Mouse (Mus musculus) liver, embryonic 16.5 days (tissue): Measurements from ENCODE around the gene Mymk. TPM values are rescaled to one million over a fixed set of nuclear protein-coding genes. Genes with fewer than 3 reads are reported as not detected.
A peak's percentile ranks its signal among the peaks of the same experiment; 100 is the strongest.

Experiments used
- ATAC-seq: fragments of 200-750 bp; cut with Nextera tagmentation; 2 replicates; pipeline ENCODE4 v1.8.0; 2017; ENCODE audit warnings: low read depth, mild to moderate bottlenecking, moderate number of reproducible peaks, moderate library complexity
- H3K27ac ChIP-seq: fragments of 300-500 bp; sonication (generic); 2 replicates; pipeline ENCODE4 v1.5.1; 2014; ENCODE audit warnings: mild to moderate bottlenecking, low read length
- H3K27me3 ChIP-seq: fragments of 300-500 bp; sonication (generic); 2 replicates; pipeline ENCODE4 v1.6.1; 2014; ENCODE audit warnings: low read depth, low read length, mixed read lengths; ENCODE audit not compliant: control insufficient read depth, insufficient read depth
- H3K36me3 ChIP-seq: fragments of 300-500 bp; sonication (generic); 2 replicates; pipeline ENCODE4 v1.6.1; 2014; ENCODE audit warnings: mild to moderate bottlenecking; ENCODE audit not compliant: control insufficient read depth, insufficient read depth
- H3K4me1 ChIP-seq: fragments of 300-500 bp; sonication (generic); 2 replicates; pipeline ENCODE4 v1.6.1; 2014; ENCODE audit warnings: low read depth, low read length, mixed read lengths; ENCODE audit not compliant: control insufficient read depth
- H3K4me2 ChIP-seq: fragments of 300-500 bp; sonication (generic); 2 replicates; pipeline ENCODE4 v1.6.1; 2014; ENCODE audit warnings: low read depth, low read length, mixed read lengths
- H3K4me3 ChIP-seq: fragments of 300-500 bp; sonication (generic); 2 replicates; pipeline ENCODE4 v1.5.1; 2014; ENCODE audit warnings: low read depth, mild to moderate bottlenecking, low read length
- H3K9ac ChIP-seq: fragments of 300-500 bp; sonication (generic); 2 replicates; pipeline ENCODE4 v1.6.1; 2014; ENCODE audit warnings: low read depth, low read length
- H3K9me3 ChIP-seq: fragments of 300-500 bp; sonication (generic); replicated peaks from 2 replicates; pipeline ENCODE4 v1.6.1; 2016; ENCODE audit warnings: low read length; ENCODE audit not compliant: control insufficient read depth
- WGBS: fragments of 180-500 bp; shearing (Covaris S2); extraction: QIAGEN DNeasy Blood & Tissue Kit; methylation state at CpG from one replicate; pipeline ENCODE4 v1.1.7; 2014; ENCODE audit not compliant: insufficient replicate concordance; 5-methylcytosine and 5-hydroxymethylcytosine counted together
- polyA plus RNA-seq: library from polyadenylated mRNA; unstranded; fragments of >200 nt; fragmentation: Nextera tagmentation; extraction: Ambion mirVana; gene quantifications from 2 replicates; pipeline ENCODE4 v1.2.1, GENCODE M21; 2015

The Mymk gene
- polyA plus RNA-seq, 1 experiment from 2014 or later: 2.8 TPM

DNA sequence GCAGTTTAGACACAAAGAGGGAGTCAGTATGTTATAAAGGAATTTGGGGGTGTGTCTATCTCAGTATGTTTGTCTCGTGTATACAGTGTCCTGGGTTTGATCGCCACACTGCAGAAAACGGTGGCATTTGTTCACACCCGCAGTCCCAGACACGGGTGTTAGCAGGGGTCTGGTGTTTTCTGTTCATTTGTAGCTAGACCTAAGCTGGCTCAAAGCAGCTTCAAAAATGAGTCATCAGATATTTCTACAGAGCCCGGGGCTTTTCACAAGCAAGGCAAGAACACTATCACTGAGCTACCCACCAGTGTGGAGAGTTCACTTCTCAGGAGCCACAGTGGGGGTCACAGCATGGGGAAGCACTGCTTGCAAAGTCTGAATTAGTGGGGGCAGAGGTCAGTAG lies 22.6 kb downstream of the Mymk start:
- no peak overlapping the region for H3K9ac ChIP-seq
- no peaks in the 10 kb centered on the region for H3K9me3 ChIP-seq
- 0 out of 2 replicates have a peak, but pooled peaks have one; percentile 19 for ATAC-seq
- H3K36me3 ChIP-seq: no peaks in the 10 kb centered on the region
- H3K4me3 ChIP-seq: no peak overlapping the region
- no peaks in the 10 kb centered on the region for H3K27me3 ChIP-seq
- no peak overlapping the region for H3K27ac ChIP-seq
- no peak overlapping the region for H3K4me2 ChIP-seq
- H3K4me1 ChIP-seq: no peaks in the 10 kb centered on the region; the same call in 1 of the 2 replicates
- WGBS: 56% methylated on average over 6 of the region's 6 CpGs

DNA sequence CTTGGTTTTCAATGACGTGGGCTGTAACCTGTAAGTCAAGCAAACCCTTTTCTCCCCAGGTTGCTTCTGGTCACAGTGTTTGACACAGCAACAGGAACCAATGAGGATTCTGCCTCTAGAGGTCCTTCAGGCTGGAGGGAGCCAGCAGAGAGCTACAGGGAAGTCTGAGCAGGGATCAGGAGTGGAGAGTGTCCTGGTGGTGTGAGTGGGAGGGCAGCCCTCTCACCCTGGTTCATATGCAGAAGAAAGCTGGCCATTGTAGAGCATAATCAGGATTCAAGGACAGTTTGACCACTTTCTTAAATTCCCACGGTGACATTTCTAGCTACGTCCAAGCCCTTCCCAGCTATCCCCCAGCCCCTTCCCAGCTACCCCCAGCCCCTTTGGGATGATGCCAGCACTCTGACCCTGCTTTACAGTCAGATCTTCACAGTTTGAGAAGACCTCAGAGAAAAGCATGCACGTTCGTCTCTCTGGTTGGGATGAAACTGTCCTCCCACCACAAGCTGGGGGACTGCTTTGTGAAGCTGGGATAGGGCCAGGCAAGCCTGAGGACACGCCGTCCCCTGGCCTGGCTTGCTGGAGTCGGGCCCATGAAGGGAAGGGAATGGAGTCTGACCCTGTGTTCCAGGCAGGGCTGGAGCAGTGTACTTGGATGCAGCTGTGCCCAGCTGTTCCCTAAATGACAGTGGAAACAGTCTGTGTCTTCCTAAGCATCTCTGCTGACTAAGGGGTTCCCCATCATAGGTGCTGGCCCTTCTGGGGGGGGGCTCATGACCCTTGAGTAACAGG lies 25.8 kb downstream of the Mymk start:
- WGBS: 41% methylated on average over 8 of the region's 8 CpGs
- ATAC-seq: no peak
- H3K27ac ChIP-seq: no peak overlapping the region

DNA sequence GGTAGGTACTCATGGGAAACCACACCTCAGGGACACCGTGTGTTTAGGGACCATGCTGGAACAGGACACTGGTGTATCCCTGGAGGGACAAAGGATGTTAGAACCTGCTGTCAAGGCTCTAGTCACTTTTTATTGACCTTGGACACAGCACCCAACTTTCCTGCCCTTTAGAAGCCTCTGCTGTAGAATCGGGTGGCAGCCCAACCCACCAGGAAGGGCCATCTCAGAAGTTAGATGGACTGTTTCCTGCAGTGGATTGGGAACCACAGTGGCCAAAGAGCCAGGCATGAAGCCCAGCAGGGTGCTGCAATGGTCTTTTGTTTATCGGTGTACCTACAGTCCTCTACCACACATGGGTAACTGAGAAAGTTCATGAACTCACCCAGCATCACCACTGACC lies 27.3 kb downstream of the Mymk start:
- no peak for ATAC-seq
- Histone ChIP-seq H3K27me3 (no peaks in the 10 kb centered on the region), H3K9ac (no peak overlapping the region), H3K9me3 (no peaks in the 10 kb centered on the region), H3K36me3 (no peaks in the 10 kb centered on the region), H3K4me3 (no peak overlapping the region), H3K27ac (no peak overlapping the region), H3K4me2 (no peak overlapping the region), H3K4me1 (peaks cover 5% of the 10 kb centered on the region)
- 58% methylated on average over 3 of the region's 3 CpGs for WGBS

More for the DNA sequence above, 25.8 kb downstream of the Mymk start:
- H3K4me1 ChIP-seq: peaks cover 5% of the 10 kb centered on the region
- no peaks in the 10 kb centered on the region for H3K36me3 ChIP-seq
- no peak overlapping the region for H3K9ac ChIP-seq
- H3K4me2 ChIP-seq: no peak overlapping the region
- no peak overlapping the region for H3K4me3 ChIP-seq
- no peaks in the 10 kb centered on the region for H3K27me3 ChIP-seq
- no peaks in the 10 kb centered on the region for H3K9me3 ChIP-seq

DNA sequence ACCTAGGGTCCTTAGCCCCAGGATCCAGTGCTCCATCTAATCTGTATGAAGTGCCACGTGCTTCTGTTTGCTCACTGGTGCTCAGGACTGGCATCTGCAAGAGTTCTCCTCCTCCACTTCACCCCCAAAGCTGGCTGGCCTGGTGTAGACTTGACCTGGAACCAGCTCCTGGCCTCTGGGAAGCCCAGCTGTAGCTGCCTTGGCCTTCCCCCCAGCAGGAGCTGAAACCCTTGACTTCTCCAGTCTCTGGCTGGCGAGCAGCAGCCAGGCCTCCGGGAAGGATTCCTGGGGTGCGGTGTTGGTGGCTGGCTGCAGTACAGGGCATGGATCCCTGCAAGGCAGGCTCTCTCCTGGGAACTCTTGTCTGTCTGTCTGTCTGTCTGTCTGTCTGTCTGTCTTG lies 27.8 kb downstream of the Mymk start:
- Histone ChIP-seq H3K4me2 (no peak overlapping the region), H3K9me3 (no peaks in the 10 kb centered on the region), H3K9ac (no peak overlapping the region), H3K27ac (no peak overlapping the region), H3K4me1 (peaks cover 5% of the 10 kb centered on the region), H3K27me3 (no peaks in the 10 kb centered on the region), H3K36me3 (no peaks in the 10 kb centered on the region), H3K4me3 (no peak overlapping the region)
- WGBS: 54% methylated on average over 4 of the region's 4 CpGs
- ATAC-seq: no peak

DNA sequence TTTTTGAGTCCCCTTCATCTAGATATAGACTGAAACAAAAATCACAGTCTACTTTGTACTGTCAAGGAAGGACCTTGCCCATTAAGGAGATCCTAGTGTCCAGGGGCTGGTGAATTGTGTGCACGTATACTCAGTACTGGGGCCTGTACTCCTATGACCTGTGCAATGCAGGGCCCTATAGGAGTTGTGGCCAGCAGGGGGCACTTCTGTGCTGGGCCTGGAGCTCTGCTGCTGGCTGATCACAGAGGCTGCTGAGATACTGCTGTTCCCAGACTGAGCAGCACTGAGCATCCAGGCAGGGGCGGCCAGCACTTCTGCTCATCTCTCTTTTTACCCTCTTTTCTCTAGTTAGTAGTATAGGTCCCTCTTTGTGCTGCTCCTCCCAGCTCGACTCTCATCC lies 28.5 kb downstream of the Mymk start:
- H3K27ac ChIP-seq: no peak overlapping the region
- ATAC-seq: 0 out of 2 replicates have a peak, but pooled peaks have one; percentile 23

DNA sequence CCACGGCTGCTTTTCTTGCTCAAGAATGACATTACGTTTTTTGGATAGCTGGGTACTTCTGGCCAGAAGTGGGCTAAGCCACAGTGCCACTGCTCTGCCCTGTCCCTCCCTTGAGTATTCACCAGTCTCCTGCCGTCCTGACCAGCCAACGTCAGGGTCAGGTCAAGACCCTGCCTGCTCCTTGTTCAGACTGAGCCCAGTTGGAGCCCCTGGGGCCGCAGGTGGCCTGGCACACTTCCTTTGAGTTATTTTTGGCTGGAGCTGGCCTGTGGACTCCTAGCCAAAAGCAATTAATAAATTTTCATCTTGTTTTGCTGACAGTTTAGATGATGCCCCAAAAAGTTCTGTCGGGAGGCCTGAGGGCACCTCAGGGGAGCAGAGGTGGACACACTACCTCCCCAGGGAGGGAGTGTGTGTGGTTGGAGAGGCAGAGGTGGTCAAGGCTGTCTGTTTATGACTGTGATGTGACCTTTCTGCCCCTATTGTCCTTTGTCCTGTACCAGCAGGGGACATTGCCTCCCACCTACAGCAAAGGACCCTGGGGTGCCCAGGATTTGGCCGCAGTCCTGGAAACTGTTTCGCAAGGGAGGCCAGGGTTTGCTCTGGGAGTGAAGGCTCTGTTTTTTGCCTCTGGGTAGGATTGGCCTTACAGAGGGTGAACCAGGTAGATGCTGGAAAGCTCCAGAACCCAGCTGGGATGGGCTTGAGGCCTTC lies 29.7 kb downstream of the Mymk start:
- no peaks in the 10 kb centered on the region for H3K36me3 ChIP-seq
- ATAC-seq: peak; percentile 87

More for the DNA sequence above, 28.5 kb downstream of the Mymk start:
- 17% methylated on average over 3 of the region's 3 CpGs for WGBS
- H3K4me2 ChIP-seq: no peak overlapping the region
- H3K4me1 ChIP-seq: peaks cover 5% of the 10 kb centered on the region
- H3K9me3 ChIP-seq: no peaks in the 10 kb centered on the region
- H3K36me3 ChIP-seq: no peaks in the 10 kb centered on the region
- H3K27me3 ChIP-seq: no peaks in the 10 kb centered on the region
- no peak overlapping the region for H3K9ac ChIP-seq
- H3K4me3 ChIP-seq: no peak overlapping the region

DNA sequence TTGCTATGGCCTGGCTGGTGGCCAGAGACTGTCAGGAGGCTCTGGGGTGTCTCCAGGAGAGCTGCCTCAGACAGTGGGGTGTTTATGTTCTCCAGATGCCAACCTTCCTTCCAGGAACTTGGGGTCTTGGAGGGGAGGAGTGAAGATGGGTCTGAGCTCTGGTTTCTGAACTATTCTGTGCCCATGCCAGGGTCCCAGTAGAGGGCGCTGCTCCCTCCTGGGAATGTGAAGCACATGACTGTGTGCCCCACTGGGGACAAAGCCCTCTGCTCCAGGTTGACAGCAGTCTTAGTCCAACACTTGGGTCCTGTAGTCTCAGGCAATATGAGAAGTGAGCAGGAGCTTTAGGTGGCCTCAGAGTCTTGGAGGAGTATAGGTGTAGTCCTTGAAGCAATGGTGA lies 32.7 kb downstream of the Mymk start:
- H3K4me1 ChIP-seq: peaks cover 5% of the 10 kb centered on the region
- no peak for ATAC-seq
- no peak overlapping the region for H3K27ac ChIP-seq
- no peaks in the 10 kb centered on the region for H3K36me3 ChIP-seq
- no peaks in the 10 kb centered on the region for H3K27me3 ChIP-seq
- H3K9ac ChIP-seq: no peak overlapping the region
- WGBS: 7% methylated on average over 1 of the region's 1 CpGs
- no peak overlapping the region for H3K4me3 ChIP-seq
- no peak overlapping the region for H3K4me2 ChIP-seq
- no peaks in the 10 kb centered on the region for H3K9me3 ChIP-seq

More for the DNA sequence above, 29.7 kb downstream of the Mymk start:
- Histone ChIP-seq H3K4me1 (peaks cover 5% of the 10 kb centered on the region), H3K27me3 (no peaks in the 10 kb centered on the region), H3K4me3 (no peak overlapping the region), H3K27ac (peak overlapping the region; percentile 79), H3K9me3 (no peaks in the 10 kb centered on the region), H3K9ac (no peak overlapping the region), H3K4me2 (no peak overlapping the region)
- WGBS: 49% methylated on average over 8 of the region's 8 CpGs

DNA sequence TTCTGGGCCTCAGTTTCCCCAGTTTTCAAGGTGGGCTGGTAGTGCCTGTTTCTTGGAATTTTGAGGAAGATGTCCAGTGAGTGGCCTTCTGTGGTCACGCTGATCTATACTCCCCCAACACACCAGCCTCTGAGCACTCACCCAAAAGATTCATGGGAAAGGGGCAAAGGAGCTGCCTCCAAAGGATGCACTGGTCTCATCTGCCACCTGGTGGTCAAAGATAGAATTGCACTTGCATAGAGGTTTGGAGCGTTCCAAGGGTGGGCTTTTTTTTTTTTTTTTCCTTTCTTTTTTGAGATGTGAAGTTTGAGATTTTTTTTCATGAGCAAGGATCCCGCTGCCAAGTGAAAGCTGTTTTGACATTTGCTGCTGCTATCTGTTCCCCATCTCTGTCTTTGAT lies 33.4 kb downstream of the Mymk start:
- no peaks in the 10 kb centered on the region for H3K9me3 ChIP-seq
- no peak overlapping the region for H3K4me2 ChIP-seq
- no peak for ATAC-seq
- WGBS: 0% methylated on average over 3 of the region's 3 CpGs
- no peaks in the 10 kb centered on the region for H3K27me3 ChIP-seq
- no peak overlapping the region for H3K4me3 ChIP-seq
- H3K4me1 ChIP-seq: peaks cover 5% of the 10 kb centered on the region
- H3K36me3 ChIP-seq: no peaks in the 10 kb centered on the region
- H3K9ac ChIP-seq: no peak overlapping the region
- no peak overlapping the region for H3K27ac ChIP-seq

DNA sequence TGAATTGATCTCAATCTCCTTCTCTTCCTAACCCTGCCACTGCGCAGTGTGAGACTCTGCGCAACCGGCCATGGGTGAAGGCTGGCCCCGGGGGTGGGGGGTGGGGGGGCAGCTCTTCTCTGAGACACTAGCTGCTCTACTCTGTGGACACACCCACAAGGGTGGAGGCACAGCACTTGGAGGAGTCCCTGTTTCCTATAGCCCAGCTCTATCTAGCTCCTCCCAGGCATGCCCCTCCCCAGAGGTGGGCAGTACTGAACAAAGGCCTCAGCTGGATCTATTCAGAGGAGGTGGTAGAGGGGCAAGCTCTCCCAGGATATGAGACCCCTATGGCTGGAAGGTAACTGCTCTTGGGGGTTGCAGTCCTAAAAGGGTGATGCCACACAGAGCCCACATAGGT lies 35.0 kb downstream of the Mymk start:
- no peaks in the 10 kb centered on the region for H3K27me3 ChIP-seq
- ATAC-seq: peak; percentile 16; the same call in 1 of the 2 replicates
- WGBS: 52% methylated on average over 4 of the region's 4 CpGs
- no peaks in the 10 kb centered on the region; the same call in 1 of the 2 replicates for H3K4me1 ChIP-seq
- no peaks in the 10 kb centered on the region for H3K9me3 ChIP-seq
- H3K4me3 ChIP-seq: no peak overlapping the region
- H3K36me3 ChIP-seq: no peaks in the 10 kb centered on the region
- H3K4me2 ChIP-seq: no peak overlapping the region
- H3K9ac ChIP-seq: no peak overlapping the region
- no peak overlapping the region for H3K27ac ChIP-seq
